Mouse (Mus musculus) C2C12 (cell line): Measurements from ENCODE around the gene Recql5. TPM values are rescaled to one million over a fixed set of nuclear protein-coding genes. Genes with fewer than 3 reads are reported as not detected.

ENCODE experiments used
- H3K27me3 ChIP-seq: one replicate; pipeline ENCODE4 v1.6.1; 2011; ENCODE audit not compliant: control insufficient read depth, insufficient read depth, insufficient read length
- H3K36me3 ChIP-seq: one replicate; pipeline ENCODE4 v1.6.1; 2011; ENCODE audit not compliant: control insufficient read depth, insufficient read depth
- H3K4me3 ChIP-seq: one replicate; pipeline ENCODE4 v1.5.1; 2011; ENCODE audit warnings: mild to moderate bottlenecking, control low read depth; ENCODE audit not compliant: poor library complexity, insufficient read depth, severe bottlenecking
- H3K79me2 ChIP-seq: one replicate; pipeline ENCODE4 v1.6.1; 2011; ENCODE audit not compliant: control insufficient read depth, insufficient read depth
- H3K79me3 ChIP-seq: one replicate; pipeline ENCODE4 v1.6.1; 2011; ENCODE audit warnings: low read depth, control low read depth
- H3ac ChIP-seq: one replicate; pipeline ENCODE3; 2011; ENCODE audit warnings: low read depth; ENCODE audit not compliant: control insufficient read depth, insufficient read length
- CEBPB ChIP-seq: IDR thresholded peaks from one replicate; pipeline ENCODE4 v1.6.1; 2011; ENCODE audit warnings: low read depth, mild to moderate bottlenecking, control low read depth, moderate library complexity
- CTCF ChIP-seq: IDR thresholded peaks from one replicate; pipeline ENCODE4 v1.5.1; 2011; ENCODE audit not compliant: control insufficient read depth, insufficient read depth, insufficient read length
- FOSL1 ChIP-seq: IDR thresholded peaks from one replicate; pipeline ENCODE4 v1.8.0; 2011; ENCODE audit warnings: mild to moderate bottlenecking, low read length; ENCODE audit not compliant: poor library complexity, insufficient read depth, severe bottlenecking
- MAX ChIP-seq: IDR thresholded peaks from one replicate; pipeline ENCODE4 v1.6.1; 2011; ENCODE audit warnings: mild to moderate bottlenecking, control low read depth
- MYOD1 ChIP-seq: IDR thresholded peaks from one replicate; pipeline ENCODE4 v1.6.1; 2011; ENCODE audit warnings: low read depth; ENCODE audit not compliant: control insufficient read depth, insufficient read length
- MYOG ChIP-seq: IDR thresholded peaks from one replicate; pipeline ENCODE4 v1.6.1; 2011; ENCODE audit not compliant: control insufficient read depth, insufficient read length; ENCODE audit errors: extremely low read depth
- USF1 ChIP-seq: IDR thresholded peaks from one replicate; pipeline ENCODE4 v1.6.1; 2011; ENCODE audit warnings: low read depth, mild to moderate bottlenecking, control low read depth, moderate library complexity
- polyA plus RNA-seq: library from polyadenylated mRNA; unstranded; fragments of >200 nt; fragmentation: generic; extraction: Trizol; gene quantifications from one replicate; pipeline ENCODE4 v1.2.1, GENCODE M21; 2012; ENCODE audit warnings: missing spikeins

The Recql5 gene
- polyA plus RNA-seq, 1 experiment: 7.6 TPM

- TF ChIP-seq MYOD1 (no peak), USF1 (no peak), CEBPB (no peak), MYOG (no peak), CTCF (no peak), MAX (no peak), FOSL1 (no peak)
- Histone ChIP-seq H3ac (no peak overlapping the region), H3K79me3 (no peaks in the 10 kb centered on the region), H3K36me3 (peaks cover 11% of the 10 kb centered on the region), H3K4me3 (no peak overlapping the region), H3K27me3 (no peaks in the 10 kb centered on the region), H3K79me2 (no peaks in the 10 kb centered on the region)
These were observed 28.1 kb downstream of the Recql5 start for GRCm38 (mm10) chr11:115904956-115905790.

GRCm38 (mm10) chr11:115904231-115904955 is 28.9 kb downstream of the Recql5 start:
- Histone ChIP-seq H3K36me3 (peaks cover 11% of the 10 kb centered on the region), H3ac (no peak overlapping the region), H3K4me3 (no peak overlapping the region), H3K27me3 (no peaks in the 10 kb centered on the region), H3K79me2 (no peaks in the 10 kb centered on the region), H3K79me3 (no peaks in the 10 kb centered on the region)
- TF ChIP-seq MAX (no peak), MYOG (no peak), FOSL1 (no peak), CEBPB (no peak), CTCF (no peak), MYOD1 (no peak), USF1 (no peak)

GRCm38 (mm10) chr11:115903384-115904230 is 29.7 kb downstream of the Recql5 start:
- Histone ChIP-seq H3K4me3 (no peak overlapping the region), H3K36me3 (peaks cover 6% of the 10 kb centered on the region), H3ac (no peak overlapping the region), H3K27me3 (no peaks in the 10 kb centered on the region), H3K79me3 (no peaks in the 10 kb centered on the region), H3K79me2 (no peaks in the 10 kb centered on the region)
- TF ChIP-seq FOSL1 (no peak), CTCF (no peak), MYOG (no peak), USF1 (peak; percentile 5)

- H3ac ChIP-seq: no peak overlapping the region
- no peaks in the 10 kb centered on the region for H3K36me3 ChIP-seq
- H3K4me3 ChIP-seq: no peak overlapping the region
- no peaks in the 10 kb centered on the region for H3K79me3 ChIP-seq
- H3K79me2 ChIP-seq: no peaks in the 10 kb centered on the region
- TF ChIP-seq USF1 (no peak), MYOD1 (no peak)
- no peaks in the 10 kb centered on the region for H3K27me3 ChIP-seq
These were observed 30.4 kb downstream of the Recql5 start for GRCm38 (mm10) chr11:115902831-115903230.

DNA sequence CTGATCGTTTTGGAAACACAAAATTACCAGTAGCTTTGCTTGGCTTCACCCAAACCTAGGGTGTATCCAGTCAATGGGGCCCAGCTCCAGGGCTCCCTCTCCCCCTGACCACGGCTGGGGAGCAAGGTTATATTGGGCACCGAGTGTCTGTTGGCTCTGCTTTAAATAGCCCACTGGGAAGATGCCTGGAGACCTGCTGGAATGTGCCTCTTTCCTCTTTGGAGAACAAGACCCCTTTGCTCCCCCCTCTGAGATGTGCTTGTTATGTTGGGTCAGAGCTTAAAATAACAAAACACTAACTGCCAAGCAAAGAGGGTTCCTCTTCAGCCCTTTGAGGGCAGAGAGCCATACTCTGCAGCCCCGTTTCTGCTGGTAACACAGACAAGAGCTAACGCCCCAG is 31.1 kb downstream of the Recql5 start:
- Histone ChIP-seq H3K36me3 (no peaks in the 10 kb centered on the region), H3K79me2 (no peaks in the 10 kb centered on the region), H3K27me3 (no peaks in the 10 kb centered on the region), H3K79me3 (no peaks in the 10 kb centered on the region), H3K4me3 (no peak overlapping the region), H3ac (no peak overlapping the region)
- TF ChIP-seq USF1 (no peak), MYOD1 (no peak), MYOG (no peak), CEBPB (no peak), FOSL1 (no peak), CTCF (no peak), MAX (no peak)
